Mouse (Mus musculus): ENCODE measurements around the gene Gm26657. TPM values are rescaled to one million over a fixed set of nuclear protein-coding genes. Genes with fewer than 3 reads are reported as not detected.

Gene Gm26657
- polyA plus RNA-seq (2014; fragmentation: Illumina TruSeq; extraction: RNeasy Lipid Tissue Mini Kit (QIAGEN cat#74804); ENCODE audit: low replicate concordance) = not detected

GRCm38 (mm10) chr4:56740020-56740485 is at the start of gene Gm26657:
Gene Gm26657 (plus strand): TSS chr4:56740070.

GRCm38 (mm10) chr4:56741041-56741493 is 1.2 kb downstream of the Gm26657 start, which contains the start of gene Actl7b:
Gene Actl7b (minus strand): TSS chr4:56741443.

GRCm38 (mm10) chr4:56743363-56744195 is 3.7 kb downstream of the Gm26657 start, which contains the start of gene Actl7a:
Gene Actl7a (plus strand): TSS chr4:56743413.

Other genes with a start within 250 kb of the Gm26657 start
- not detected for gene Actl7b, start 1.4 kb downstream of the Gm26657 start, polyA plus RNA-seq (2014; fragmentation: Illumina TruSeq; extraction: RNeasy Lipid Tissue Mini Kit (QIAGEN cat#74804); ENCODE audit: low replicate concordance)
- gene Actl7a, start 3.3 kb downstream of the Gm26657 start, polyA plus RNA-seq (2014; fragmentation: Illumina TruSeq; extraction: RNeasy Lipid Tissue Mini Kit (QIAGEN cat#74804); ENCODE audit: low replicate concordance) = not detected
- gene Elp1, start 62.3 kb downstream of the Gm26657 start, polyA plus RNA-seq (2014; fragmentation: Illumina TruSeq; extraction: RNeasy Lipid Tissue Mini Kit (QIAGEN cat#74804); ENCODE audit: low replicate concordance) = 16.4 TPM
- 11.1 TPM for gene Fam206a, start 62.3 kb downstream of the Gm26657 start, polyA plus RNA-seq (2014; fragmentation: Illumina TruSeq; extraction: RNeasy Lipid Tissue Mini Kit (QIAGEN cat#74804); ENCODE audit: low replicate concordance)
- gene Ctnnal1, start 125.1 kb downstream of the Gm26657 start, polyA plus RNA-seq (2014; fragmentation: Illumina TruSeq; extraction: RNeasy Lipid Tissue Mini Kit (QIAGEN cat#74804); ENCODE audit: low replicate concordance) = 15.1 TPM
- 31.8 TPM for gene Tmem245, start 207.4 kb downstream of the Gm26657 start, polyA plus RNA-seq (2014; fragmentation: Illumina TruSeq; extraction: RNeasy Lipid Tissue Mini Kit (QIAGEN cat#74804); ENCODE audit: low replicate concordance)